Mouse (Mus musculus): ENCODE data around the gene Dgkz.

DNA sequence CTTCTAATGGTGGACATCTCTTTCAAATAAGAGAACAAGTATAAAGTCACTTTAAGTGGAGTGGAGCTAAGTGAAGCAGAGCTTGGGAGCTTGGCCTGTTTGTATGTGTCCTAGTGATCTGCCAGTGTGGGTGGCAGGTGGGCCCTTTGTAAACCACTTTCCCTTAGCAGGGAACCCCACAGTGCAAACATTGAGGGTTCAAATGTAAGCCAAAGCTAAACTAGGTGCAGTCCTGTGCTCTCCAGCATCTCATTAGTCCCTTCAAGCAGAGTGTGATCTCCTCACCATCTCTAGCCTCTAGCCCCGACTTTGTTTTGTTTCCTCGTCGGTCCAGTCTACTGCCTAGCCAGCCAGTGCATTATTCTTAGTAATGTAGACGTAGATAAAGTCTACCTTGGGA, 91.0 kb downstream of the Dgkz start:
- TF ChIP-seq POLR2A (IDR thresholded peaks at IDR 0.05; ENCODE audit: low read depth, low read length) (no peak), CTCF (IDR thresholded peaks at IDR 0.05; ENCODE audit: borderline replicate concordance, insufficient read depth, low read length) (no peak)

Data from embryonic fibroblast, embryonic 13.5 days (primary cell).